Mouse (Mus musculus) right cerebral cortex, postnatal 10 days (tissue): Measurements from ENCODE around the gene Akap7.
A peak's percentile ranks its signal among the peaks of the same experiment; 100 is the strongest.

Source experiments
- DNase-seq, 2 experiments: peaks; one replicate each; pipeline ENCODE4 v3.0.0; 2021; ENCODE audit warnings: low spot score in 2 of 2

Gene Akap7

GRCm38 (mm10) chr10:25257466-25257865, 50.2 kb downstream of the Akap7 start:
- peak in 1 of 2 experiments; percentile 19 for DNase-seq

- no peak for DNase-seq
Measured at GRCm38 (mm10) chr10:25253474-25253873, 54.2 kb downstream of the Akap7 start.

GRCm38 (mm10) chr10:25253006-25253405, 54.7 kb downstream of the Akap7 start:
- no peak for DNase-seq

- DNase-seq: peak; percentile 51 to 71
Measured at GRCm38 (mm10) chr10:25250108-25250507, 57.6 kb downstream of the Akap7 start.

- DNase-seq: peak; percentile 35 to 40
Measured at GRCm38 (mm10) chr10:25246173-25246572, 61.5 kb downstream of the Akap7 start.

GRCm38 (mm10) chr10:25239156-25239555, 68.5 kb downstream of the Akap7 start:
- peak; percentile 52 to 65 for DNase-seq

- no peak for DNase-seq
Measured at GRCm38 (mm10) chr10:25234080-25234479, 73.6 kb downstream of the Akap7 start.

GRCm38 (mm10) chr10:25232700-25233099, 75.0 kb downstream of the Akap7 start:
- DNase-seq: no peak

- no peak for DNase-seq
Measured at GRCm38 (mm10) chr10:25231358-25231757, 76.3 kb downstream of the Akap7 start.

- no peak for DNase-seq
Measured at GRCm38 (mm10) chr10:25224371-25224770, 83.3 kb downstream of the Akap7 start.

GRCm38 (mm10) chr10:25220754-25221153, 86.9 kb downstream of the Akap7 start:
- DNase-seq: no peak

- no peak for DNase-seq
Measured at GRCm38 (mm10) chr10:25219901-25220495, 87.7 kb downstream of the Akap7 start.

GRCm38 (mm10) chr10:25219220-25219628, 88.4 kb downstream of the Akap7 start:
- peak; percentile 82 to 85 for DNase-seq

GRCm38 (mm10) chr10:25218746-25219145, 88.9 kb downstream of the Akap7 start:
- no peak for DNase-seq

GRCm38 (mm10) chr10:25215977-25216376, 91.7 kb downstream of the Akap7 start:
- DNase-seq: no peak

GRCm38 (mm10) chr10:25213716-25214115, 94.0 kb downstream of the Akap7 start:
- DNase-seq: no peak

- no peak for DNase-seq
Measured at GRCm38 (mm10) chr10:25208619-25209018, 99.1 kb downstream of the Akap7 start.

GRCm38 (mm10) chr10:25207866-25208265, 99.8 kb downstream of the Akap7 start:
- DNase-seq: no peak

- DNase-seq: no peak
Measured at GRCm38 (mm10) chr10:25200691-25201090, 107.0 kb downstream of the Akap7 start.

- peak; percentile 82 to 84 for DNase-seq
Measured at GRCm38 (mm10) chr10:25199510-25200353, 107.9 kb downstream of the Akap7 start.

- DNase-seq: peak in 1 of 2 experiments; percentile 36
Measured at GRCm38 (mm10) chr10:25198575-25198974, 109.1 kb downstream of the Akap7 start.

- no peak for DNase-seq
Measured at GRCm38 (mm10) chr10:25198048-25198447, 109.6 kb downstream of the Akap7 start.
